Mouse (Mus musculus) left cerebral cortex, postnatal 4 days (tissue): ENCODE measurements around the gene Mical2. TPM values are rescaled to one million over a fixed set of nuclear protein-coding genes. Genes with fewer than 3 reads are reported as not detected.

Experiments
- DNase-seq: peaks from one replicate; pipeline ENCODE4 v3.0.0-alpha.2; 2022
- intact Hi-C: fragments of 180-260 bp; cut with DNase I; formaldehyde crosslinking; loops from one replicate; pipeline ENCODE4 v1.15.1; 2025
- total RNA-seq, 2 experiments: library from RNA; stranded (reverse); gene quantifications; 2 replicates each; pipeline ENCODE4 v1.2.3; 2021

Gene Mical2
- total RNA-seq, 2 experiments from 2014 or later: 109 to 114 TPM

GRCm38 (mm10) chr7:112444152-112444984, 218.7 kb downstream of the Mical2 start:
- peak; percentile 59 for DNase-seq
- intact Hi-C loops: no loop called here

GRCm38 (mm10) chr7:112444985-112445367, 219.3 kb downstream of the Mical2 start:
- no peak for DNase-seq
- intact Hi-C loops: no loop called here

DNA sequence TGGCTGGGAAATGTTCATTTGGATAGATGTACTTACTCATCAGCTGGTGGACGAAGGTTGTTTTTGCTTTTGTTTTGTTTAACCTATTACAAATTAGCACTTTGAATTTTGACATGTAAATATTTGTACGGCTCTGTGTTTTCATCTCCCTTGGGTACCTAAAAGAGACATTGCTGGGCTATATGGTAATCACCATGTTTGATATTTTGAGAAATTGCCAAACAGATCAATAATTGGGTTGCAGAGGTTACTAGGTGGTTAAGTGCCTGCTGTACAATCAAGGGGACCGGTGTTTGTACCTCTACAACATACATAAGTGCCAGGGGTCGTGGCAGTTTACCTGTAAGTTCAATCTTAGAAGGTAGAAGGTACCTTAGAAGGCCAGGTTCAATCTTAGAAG, 220.8 kb downstream of the Mical2 start:
- intact Hi-C loops: no loop called here
- no peak for DNase-seq

- intact Hi-C loops: no loop called here
- no peak for DNase-seq
These were observed 224.5 kb downstream of the Mical2 start for GRCm38 (mm10) chr7:112449954-112450700.

DNA sequence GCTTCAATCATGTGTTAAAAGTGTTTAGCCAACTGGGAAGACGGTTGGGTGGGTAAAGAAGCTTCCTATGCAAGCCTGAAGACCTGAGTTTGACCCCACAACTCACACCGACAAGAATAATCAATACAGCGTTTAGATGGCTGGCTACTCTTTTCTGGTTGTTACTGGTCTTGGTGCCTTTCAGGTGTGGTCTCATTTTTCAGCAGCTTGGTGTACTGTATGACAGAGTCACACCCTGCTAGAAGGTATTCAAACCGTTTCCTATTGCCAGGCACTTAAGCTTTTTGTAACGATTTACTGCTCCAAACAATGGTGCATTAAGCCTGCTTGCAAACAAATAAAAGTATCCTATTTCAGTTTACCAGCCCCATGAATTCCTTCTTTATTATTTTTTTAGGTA, 226.8 kb downstream of the Mical2 start:
- intact Hi-C loops: no loop called here
- DNase-seq: no peak

DNA sequence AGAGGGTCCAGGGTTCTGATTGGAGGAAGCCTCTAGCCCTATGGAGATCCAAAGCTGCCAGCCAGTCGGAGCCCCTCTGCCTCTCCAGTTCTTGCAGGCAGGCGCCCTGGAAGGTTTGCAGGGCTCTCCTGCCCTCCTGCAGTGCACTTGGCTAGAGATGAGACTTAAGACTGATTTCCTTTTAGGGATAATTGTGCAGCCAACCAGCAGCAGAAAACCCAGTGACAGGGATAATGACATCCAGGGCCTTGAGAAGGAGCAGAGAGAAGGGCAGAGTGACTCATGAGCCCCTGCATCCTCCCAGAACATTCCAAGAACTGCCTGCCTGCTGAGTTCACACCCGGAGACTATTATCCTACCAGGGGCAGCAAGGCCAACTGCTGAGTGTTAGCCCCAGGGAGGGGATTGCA, 228.2 kb downstream of the Mical2 start:
- peak; percentile 26 for DNase-seq
- intact Hi-C loops: no loop called here

DNA sequence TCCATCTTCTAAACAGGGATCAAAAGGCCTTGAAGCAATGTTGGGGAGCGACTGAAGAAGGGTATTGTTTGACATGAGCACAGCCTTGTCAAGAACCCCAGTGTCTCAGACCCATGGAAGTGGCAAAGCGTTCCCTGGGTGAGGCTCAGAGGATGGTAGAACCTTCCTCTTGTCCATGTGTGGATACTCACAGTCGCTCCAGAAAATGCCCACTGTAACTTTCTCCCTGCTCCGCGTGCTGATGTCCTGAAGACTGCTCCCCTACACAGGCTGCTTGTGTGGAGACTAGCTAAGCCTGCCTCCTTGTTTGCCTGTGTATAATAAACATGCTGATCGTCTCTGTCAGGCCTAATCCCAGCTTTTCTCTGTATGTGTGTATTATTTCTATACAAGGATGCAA, 228.7 kb downstream of the Mical2 start:
- intact Hi-C loops: no loop called here
- DNase-seq: no peak

GRCm38 (mm10) chr7:112454951-112455350, 229.3 kb downstream of the Mical2 start:
- intact Hi-C loops: no loop called here
- DNase-seq: no peak

DNA sequence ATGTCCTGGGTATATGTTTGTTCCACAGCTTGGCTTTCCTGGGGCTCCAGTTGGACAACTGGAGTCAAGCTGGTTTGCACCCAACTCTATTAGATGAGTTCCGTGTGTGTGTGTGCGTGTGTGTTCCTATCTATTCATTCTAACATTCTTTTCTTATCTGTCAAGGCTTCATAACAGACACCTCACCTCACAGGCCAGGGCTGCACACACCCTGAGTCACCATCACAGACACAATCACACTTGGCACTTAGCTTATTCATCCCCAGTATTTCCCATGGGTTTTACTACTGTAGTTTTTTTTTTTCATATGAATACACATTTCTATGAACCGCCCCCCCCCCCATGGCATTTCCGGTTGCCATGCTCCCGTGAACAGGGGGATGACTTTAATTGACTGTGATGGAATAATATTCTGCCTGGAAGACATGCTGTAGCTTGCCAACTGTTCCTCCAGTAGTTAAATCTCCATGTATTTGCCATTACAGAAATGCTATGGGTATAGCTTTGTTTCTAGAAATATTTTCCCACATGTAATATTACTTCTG, 230.0 kb downstream of the Mical2 start:
- DNase-seq: no peak
- intact Hi-C loops: no loop called here

GRCm38 (mm10) chr7:112457373-112457772, 231.7 kb downstream of the Mical2 start:
- intact Hi-C loops: no loop called here
- no peak for DNase-seq

DNA sequence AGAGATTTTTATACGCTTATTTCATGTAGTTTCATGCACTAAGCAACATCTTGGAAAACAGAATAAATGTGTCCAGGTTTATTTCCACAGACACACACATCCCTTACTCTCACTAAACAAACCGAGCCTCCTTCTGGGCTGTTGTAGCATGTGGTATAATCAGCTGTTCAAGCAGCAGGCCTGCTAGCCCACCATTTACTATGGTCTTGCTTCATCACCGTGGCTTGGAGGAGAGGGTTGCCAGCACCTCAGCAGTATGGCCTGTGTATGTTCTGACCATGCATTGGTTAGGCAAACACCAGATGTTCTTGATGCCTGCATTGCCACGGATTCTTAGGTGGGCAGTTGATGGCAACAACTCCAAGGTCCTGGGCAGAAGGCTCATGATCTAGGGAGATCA, 232.3 kb downstream of the Mical2 start:
- intact Hi-C loops: no loop called here
- DNase-seq: no peak

DNA sequence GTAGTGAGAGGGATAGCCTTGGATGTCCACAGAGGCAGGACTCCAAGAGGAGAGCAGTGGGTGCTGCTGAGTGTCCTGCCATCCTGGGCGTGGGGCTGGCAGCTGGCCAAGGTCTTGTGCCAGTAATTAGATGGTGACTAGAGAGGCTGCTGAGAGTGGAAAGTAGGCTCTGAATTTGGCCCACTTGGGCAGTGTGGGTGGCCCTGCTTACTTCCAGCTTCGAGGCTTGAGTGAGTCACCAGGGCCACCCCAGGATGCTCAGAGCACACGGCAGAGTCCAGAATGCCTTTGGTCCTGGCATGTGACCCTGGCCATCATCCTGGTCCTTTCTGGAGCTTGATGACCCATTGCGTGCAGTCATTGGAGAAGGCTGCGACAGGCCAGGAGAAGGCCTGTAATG, 232.8 kb downstream of the Mical2 start:
- intact Hi-C loops: no loop called here
- peak; percentile 77 for DNase-seq

Other genes with a start within 250 kb of the Mical2 start
- 100 to 1,000 TPM in 1 of 2 experiments, 10 to 100 TPM in 1; 97.2 to 104 TPM for gene Usp47, start 202.4 kb upstream of the Mical2 start, total RNA-seq
- gene Dkk3, start 66.8 kb upstream of the Mical2 start, total RNA-seq: 10 to 100 TPM; 58.4 to 59.0 TPM
- gene Parva, start 201.6 kb downstream of the Mical2 start, total RNA-seq: 10 to 100 TPM; 25.6 to 26.8 TPM